Mouse (Mus musculus): ENCODE results near the gene Dpy30. TPM values are rescaled to one million over a fixed set of nuclear protein-coding genes. Genes with fewer than 3 reads are reported as not detected.
"Not testable (repeated sequence)": the region's sequence is repeated elsewhere in the genome, so short reads cannot be mapped to it uniquely, and the experiment has no call there.

The Dpy30 gene
- polyA plus RNA-seq, 1 experiment from 2014 or later = 202 TPM

- H3K27me3 ChIP-seq = no peaks in the 10 kb centered on the region
- peak overlapping the region; percentile 62 for H3K4me2 ChIP-seq (replicated peaks)
- WGBS = under 1% methylated on average over 37 of the region's 45 CpGs
- H3K4me1 ChIP-seq = peaks cover 18% of the 10 kb centered on the region
- ATAC-seq (replicated peaks) = peak; percentile 71; the same call in 1 of the 2 replicates
- H3K9ac ChIP-seq (replicated peaks) = peak overlapping the region; percentile 80
- H3K9me3 ChIP-seq = no peaks in the 10 kb centered on the region
- peak overlapping the region; percentile 89 for H3K27ac ChIP-seq (replicated peaks)
- no peaks in the 10 kb centered on the region; the same call in 1 of the 2 replicates for H3K36me3 ChIP-seq
- H3K4me3 ChIP-seq = peak overlapping the region; percentile 82
Measured at GRCm38 (mm10) chr17:74315445-74316308, 8.1 kb downstream of the Dpy30 start.

- no peak overlapping the region for H3K27ac ChIP-seq (replicated peaks)
- no peak for ATAC-seq (replicated peaks)
- H3K4me1 ChIP-seq = no peaks in the 10 kb centered on the region
- peaks cover 21% of the 10 kb centered on the region for H3K36me3 ChIP-seq
- no peaks in the 10 kb centered on the region for H3K27me3 ChIP-seq
- H3K9ac ChIP-seq (replicated peaks) = no peak overlapping the region
- no peak overlapping the region for H3K4me3 ChIP-seq
- 89% methylated on average over 1 of the region's 1 CpGs for WGBS
- no peaks in the 10 kb centered on the region for H3K9me3 ChIP-seq
- no peak overlapping the region for H3K4me2 ChIP-seq (replicated peaks)
Measured at GRCm38 (mm10) chr17:74306021-74306420, 17.7 kb downstream of the Dpy30 start.

- Histone ChIP-seq H3K9me3 (no peaks in the 10 kb centered on the region), H3K27me3 (no peaks in the 10 kb centered on the region), H3K4me2 (replicated peaks) (no peak overlapping the region), H3K9ac (replicated peaks) (no peak overlapping the region), H3K4me1 (no peaks in the 10 kb centered on the region), H3K27ac (replicated peaks) (no peak overlapping the region), H3K36me3 (peaks cover 21% of the 10 kb centered on the region), H3K4me3 (no peak overlapping the region)
- no peak for ATAC-seq (replicated peaks)
- 91% methylated on average over 4 of the region's 4 CpGs for WGBS
Measured at GRCm38 (mm10) chr17:74305616-74306015, 18.1 kb downstream of the Dpy30 start.

DNA sequence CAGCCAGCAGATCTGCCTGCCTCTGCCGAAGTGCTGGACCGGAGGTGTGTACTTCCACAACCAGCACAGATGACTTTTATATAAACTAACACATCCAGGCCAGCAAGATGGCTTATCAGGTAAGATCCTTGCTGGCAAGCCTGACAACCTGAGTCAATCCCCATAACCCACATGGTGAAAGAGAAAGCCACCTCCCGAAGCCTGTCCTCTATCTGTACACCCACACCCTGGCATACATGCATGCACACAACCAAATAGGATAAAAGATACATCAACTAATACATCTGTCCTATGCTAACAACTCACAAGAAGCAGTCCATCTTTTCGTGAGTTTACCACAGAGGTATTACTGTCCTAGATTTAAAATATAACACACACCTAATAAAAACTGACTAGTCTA is 19.7 kb downstream of the Dpy30 start:
- Histone ChIP-seq H3K27me3 (no peaks in the 10 kb centered on the region), H3K27ac (replicated peaks) (no peak overlapping the region), H3K4me2 (replicated peaks) (no peak overlapping the region), H3K4me1 (no peaks in the 10 kb centered on the region), H3K9me3 (no peaks in the 10 kb centered on the region), H3K4me3 (no peak overlapping the region), H3K9ac (replicated peaks) (no peak overlapping the region), H3K36me3 (peaks cover 24% of the 10 kb centered on the region)
- no peak for ATAC-seq (replicated peaks)
- WGBS = 95% methylated on average over 4 of the region's 4 CpGs

DNA sequence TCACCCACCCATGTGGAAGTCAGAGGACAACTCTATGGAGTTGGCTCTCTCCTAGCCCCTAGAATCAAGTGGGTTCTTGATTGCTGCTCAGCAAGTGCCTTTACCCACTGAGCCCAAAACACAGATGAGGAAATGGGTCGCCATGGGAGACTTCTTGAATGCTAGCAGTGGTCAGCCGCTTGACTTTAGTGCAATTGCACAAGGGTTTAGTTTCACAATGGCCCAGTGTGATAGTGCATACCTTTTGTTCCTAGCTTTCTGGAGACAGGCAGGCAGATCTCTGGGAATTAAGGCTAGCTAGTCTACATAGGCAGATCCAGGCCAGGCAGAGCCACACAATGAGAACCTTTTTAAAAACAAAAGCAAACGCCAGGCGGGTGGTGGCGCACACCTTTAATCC is 23.7 kb downstream of the Dpy30 start:
- H3K9me3 ChIP-seq = no peaks in the 10 kb centered on the region
- ATAC-seq (replicated peaks) = no peak
- H3K9ac ChIP-seq (replicated peaks) = no peak overlapping the region
- H3K27ac ChIP-seq (replicated peaks) = no peak overlapping the region
- no peak overlapping the region for H3K4me2 ChIP-seq (replicated peaks)
- H3K4me3 ChIP-seq = no peak overlapping the region
- WGBS = 86% methylated on average over 5 of the region's 5 CpGs
- peaks cover 17% of the 10 kb centered on the region for H3K36me3 ChIP-seq
- H3K27me3 ChIP-seq = no peaks in the 10 kb centered on the region
- 0 out of 2 replicates have a peak, but pooled peaks cover 6% of the 10 kb centered on the region for H3K4me1 ChIP-seq

GRCm38 (mm10) chr17:74296991-74297390 is 26.8 kb downstream of the Dpy30 start:
- not testable (repeated sequence) for H3K4me3 ChIP-seq; H3K4me2 ChIP-seq (replicated peaks); H3K27ac ChIP-seq (replicated peaks); H3K9me3 ChIP-seq; H3K27me3 ChIP-seq; ATAC-seq (replicated peaks); H3K9ac ChIP-seq (replicated peaks)
- peaks cover 22% of the 10 kb centered on the region for H3K4me1 ChIP-seq
- H3K36me3 ChIP-seq = peaks cover 14% of the 10 kb centered on the region
- 87% methylated on average over 5 of the region's 5 CpGs for WGBS

- Histone ChIP-seq H3K9me3 (no peaks in the 10 kb centered on the region), H3K4me3 (peak overlapping the region; percentile 97), H3K4me2 (replicated peaks) (peak overlapping the region; percentile 84), H3K27ac (replicated peaks) (peak overlapping the region; percentile 98), H3K27me3 (no peaks in the 10 kb centered on the region), H3K36me3 (peaks cover 10% of the 10 kb centered on the region), H3K4me1 (peaks cover 28% of the 10 kb centered on the region), H3K9ac (replicated peaks) (peak overlapping the region; percentile 97)
- WGBS = 38% methylated on average over 11 of the region's 11 CpGs
- ATAC-seq (replicated peaks) = no peak
Measured at GRCm38 (mm10) chr17:74296076-74296823, 27.5 kb downstream of the Dpy30 start.

DNA sequence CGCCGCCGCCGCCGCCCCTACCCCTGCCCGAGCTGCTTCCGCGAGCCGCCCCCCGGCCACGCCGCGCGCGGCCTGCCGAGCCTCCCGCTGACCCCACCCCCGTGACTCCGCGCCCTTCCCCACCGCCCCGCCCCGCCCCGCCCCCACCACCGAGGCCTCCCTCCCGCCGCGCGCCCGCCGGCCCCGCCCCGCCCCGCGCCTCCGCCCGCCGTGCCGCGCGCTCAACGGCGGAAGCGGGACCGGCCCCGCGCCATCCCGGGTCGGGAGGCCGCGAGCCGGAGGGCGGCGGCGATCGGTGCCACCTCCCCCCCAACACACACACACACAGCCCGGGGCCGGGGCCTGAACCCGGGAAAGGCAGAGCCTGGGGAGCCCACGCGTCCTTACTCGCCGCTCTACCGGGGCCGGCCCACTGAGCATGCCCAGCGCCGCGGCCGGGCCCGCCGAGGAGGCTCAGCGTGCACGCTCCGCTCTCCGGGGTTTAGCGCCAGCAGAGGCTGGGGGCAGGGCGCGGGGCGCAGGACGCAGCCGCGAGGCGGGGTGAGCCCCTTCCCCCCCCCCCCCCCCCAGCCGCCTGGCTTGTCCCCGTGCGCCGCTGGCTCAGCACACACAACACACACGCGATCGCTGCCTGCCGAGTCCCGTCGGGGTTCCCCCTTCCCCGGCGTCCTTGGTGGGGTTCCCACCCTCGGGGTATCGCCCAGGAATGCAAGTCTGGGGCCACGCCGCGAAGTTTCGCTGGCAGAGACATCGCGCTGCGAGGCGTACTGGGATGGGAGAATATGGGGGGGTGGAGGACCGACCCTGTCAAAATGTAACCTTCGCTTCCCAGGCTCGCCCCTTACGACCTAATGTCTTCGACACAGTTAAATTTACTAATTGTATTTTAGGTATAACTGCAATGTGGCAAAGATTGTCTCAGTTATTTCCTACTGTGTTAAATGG is 28.4 kb downstream of the Dpy30 start, which contains the start of gene Memo1:
TSS of gene Memo1 (minus strand) at position 496 of the 945 bp plus-strand sequence.
- H3K36me3 ChIP-seq = peaks cover 10% of the 10 kb centered on the region
- peak within 1 kb of the TSS; percentile 97 for H3K9ac ChIP-seq (replicated peaks)
- WGBS = under 1% methylated on average over 59 of the region's 110 CpGs

DNA sequence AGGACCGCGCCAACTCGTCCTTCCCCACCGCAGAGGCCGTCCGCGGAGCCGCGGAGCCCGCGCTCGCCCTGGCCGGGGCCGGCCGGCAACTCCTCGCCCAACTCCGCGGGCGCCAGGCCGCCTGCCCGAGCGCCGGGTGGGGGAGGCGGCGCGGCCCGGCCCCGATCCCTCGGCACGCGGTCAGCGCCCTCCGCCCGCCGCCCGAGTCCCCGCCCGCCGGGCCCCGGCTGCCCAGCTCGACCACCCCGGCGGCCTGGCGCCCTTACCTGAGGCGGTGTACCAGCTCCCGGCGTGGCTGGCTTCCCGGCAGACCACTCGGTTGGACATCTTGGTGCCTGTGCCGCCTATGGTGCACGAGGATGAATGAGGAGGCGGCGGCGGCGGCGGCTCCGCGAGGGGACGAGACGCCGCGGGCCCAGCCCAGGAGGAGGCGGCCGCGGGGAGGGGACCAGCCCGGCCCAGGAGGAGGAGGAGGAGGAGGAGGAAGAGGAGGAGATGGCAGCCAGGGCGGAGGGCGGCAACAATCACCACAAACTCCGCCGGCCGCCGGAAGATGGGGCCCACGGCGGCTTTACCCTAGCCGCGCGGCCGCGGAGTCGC is 29.2 kb downstream of the Dpy30 start:
- Histone ChIP-seq H3K4me1 (peaks cover 33% of the 10 kb centered on the region), H3K4me2 (replicated peaks) (peak overlapping the region; percentile 82), H3K9ac (replicated peaks) (peak overlapping the region; percentile 97), H3K4me3 (peak overlapping the region; percentile 97), H3K27ac (replicated peaks) (peak overlapping the region; percentile 98), H3K36me3 (peaks cover 10% of the 10 kb centered on the region), H3K9me3 (no peaks in the 10 kb centered on the region), H3K27me3 (no peaks in the 10 kb centered on the region)
- ATAC-seq (replicated peaks) = peak; percentile 81
- under 1% methylated on average over 57 of the region's 80 CpGs for WGBS

More for the DNA sequence above, 28.4 kb downstream of the Dpy30 start, which contains the start of gene Memo1:
- Histone ChIP-seq H3K9me3 (no peaks in the 10 kb centered on the region), H3K4me3 (peak within 1 kb of the TSS; percentile 97), H3K27ac (replicated peaks) (peak within 1 kb of the TSS; percentile 98), H3K27me3 (no peaks in the 10 kb centered on the region), H3K4me2 (replicated peaks) (peak within 1 kb of the TSS; percentile 84), H3K4me1 (peaks cover 33% of the 10 kb centered on the region)
- ATAC-seq (replicated peaks) = peak; percentile 95

DNA sequence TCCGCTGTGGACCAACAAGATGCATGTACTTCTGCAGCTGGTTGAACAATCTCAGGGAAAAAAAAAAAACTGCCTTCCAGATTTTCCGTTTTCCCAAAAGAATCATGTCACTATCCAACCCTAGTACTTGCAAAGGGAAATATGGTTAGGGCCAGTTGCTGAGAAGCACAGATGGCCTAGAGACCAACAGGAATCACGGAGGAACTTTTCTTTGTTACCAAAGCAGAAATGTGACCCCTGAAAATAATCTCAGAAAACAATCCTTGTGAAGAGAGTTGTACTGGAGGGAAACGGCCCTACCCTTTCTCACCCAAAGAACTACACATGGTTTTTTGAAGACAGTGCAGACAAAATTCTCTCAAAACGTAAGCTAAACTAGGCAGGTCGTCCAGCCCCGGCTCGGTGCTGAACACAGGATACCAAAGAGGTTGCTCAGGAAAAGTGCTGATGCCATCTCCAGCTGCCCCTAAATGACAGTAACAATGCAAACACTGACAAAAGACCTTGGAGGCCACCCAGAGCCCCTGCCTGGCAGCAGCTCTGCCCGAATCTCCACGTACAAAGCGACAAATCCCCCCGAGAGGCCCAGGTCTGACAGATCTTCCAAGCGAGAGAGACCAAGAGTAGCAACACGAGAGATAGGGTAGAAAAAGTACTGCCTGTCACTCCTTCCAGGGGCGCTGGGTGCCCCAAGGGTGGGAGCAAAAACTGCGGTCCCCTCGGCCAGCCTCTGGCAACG is 29.9 kb downstream of the Dpy30 start:
- Histone ChIP-seq H3K4me2 (replicated peaks) (peak overlapping the region; percentile 82), H3K27me3 (no peaks in the 10 kb centered on the region), H3K4me1 (peaks cover 33% of the 10 kb centered on the region), H3K36me3 (peaks cover 5% of the 10 kb centered on the region), H3K9me3 (no peaks in the 10 kb centered on the region), H3K27ac (replicated peaks) (peak overlapping the region; percentile 98), H3K9ac (replicated peaks) (peak overlapping the region; percentile 97), H3K4me3 (peak overlapping the region; percentile 97)
- ATAC-seq (replicated peaks) = no peak; the same call in none of the 2 replicates
- under 1% methylated on average over 17 of the region's 18 CpGs for WGBS
